Mouse (Mus musculus): ENCODE data around the gene Riox2.
"Not testable (repeated sequence)": the region's sequence is repeated elsewhere in the genome, so short reads cannot be mapped to it uniquely, and the experiment has no call there.

Gene Riox2

GRCm38 (mm10) chr16:59471637-59472278, at the start of gene Riox2:
Riox2 (plus strand) TSS chr16:59471775.
- peak; percentile 56 for DNase-seq (ENCODE audit: low read depth, low spot score)

DNA sequence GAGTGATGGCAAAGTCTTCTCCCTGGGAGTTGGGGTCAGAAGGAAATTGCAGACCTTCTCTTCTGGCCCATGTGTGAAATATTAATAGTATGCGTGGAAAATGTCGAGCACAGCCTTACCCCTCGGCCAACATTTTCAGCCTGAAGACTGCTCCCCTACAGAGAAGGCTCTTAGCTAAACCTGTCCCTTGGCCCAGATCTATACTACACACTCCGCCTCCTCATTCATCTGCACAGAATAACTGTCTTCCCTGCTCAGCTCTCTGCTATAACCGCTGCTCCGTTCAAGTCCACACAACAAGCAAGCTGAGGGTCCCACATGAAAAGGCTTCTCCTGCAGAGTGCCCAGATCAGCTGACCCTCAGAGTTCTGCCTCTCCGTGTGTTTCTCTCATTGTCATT, 43.6 kb upstream of the Riox2 start:
- DNase-seq (ENCODE audit: low read depth, low spot score), result no peak

DNA sequence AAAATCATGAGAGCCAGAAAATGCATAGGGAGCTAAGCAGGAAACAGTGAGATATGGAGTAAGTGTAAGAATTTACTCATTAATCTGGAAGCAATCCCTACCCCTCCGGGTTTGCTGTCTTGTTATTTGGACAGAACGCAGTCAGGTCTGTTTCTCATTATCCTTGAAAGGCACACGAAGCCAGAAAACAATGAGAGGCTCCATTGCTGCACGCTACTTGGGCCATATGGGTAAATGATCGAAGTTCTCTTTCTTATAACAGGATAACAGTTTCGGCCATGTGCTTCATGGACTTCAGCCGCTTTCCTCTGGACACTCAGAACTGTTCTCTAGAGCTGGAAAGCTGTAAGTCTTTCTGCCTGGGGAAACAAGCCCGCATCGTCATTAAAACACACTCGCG, 38.4 kb upstream of the Riox2 start:
- no peak for DNase-seq (ENCODE audit: low read depth, low spot score)

- no peak for DNase-seq (ENCODE audit: low read depth, low spot score)
Observed at GRCm38 (mm10) chr16:59444880-59445559, 26.6 kb upstream of the Riox2 start.

DNA sequence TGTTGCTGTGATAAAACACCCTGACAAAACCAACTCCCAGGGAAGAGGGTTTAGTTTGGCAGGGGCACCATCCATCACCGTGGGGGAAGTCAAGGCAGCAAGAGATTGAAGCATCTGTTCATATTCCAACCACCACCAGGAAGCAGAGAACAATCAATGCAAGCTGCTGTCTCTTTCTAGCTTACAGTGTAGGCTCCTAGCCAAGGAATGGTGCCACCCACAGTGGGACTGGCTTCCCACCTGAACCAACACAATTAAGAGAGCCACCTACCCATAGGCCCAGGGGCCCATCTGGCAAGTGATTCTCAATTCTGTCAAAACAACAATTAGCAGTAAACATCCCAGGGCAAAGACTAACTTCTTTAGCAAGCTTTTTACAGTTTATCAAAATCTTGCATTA, 23.4 kb upstream of the Riox2 start:
- no peak for DNase-seq (ENCODE audit: low read depth, low spot score)

DNA sequence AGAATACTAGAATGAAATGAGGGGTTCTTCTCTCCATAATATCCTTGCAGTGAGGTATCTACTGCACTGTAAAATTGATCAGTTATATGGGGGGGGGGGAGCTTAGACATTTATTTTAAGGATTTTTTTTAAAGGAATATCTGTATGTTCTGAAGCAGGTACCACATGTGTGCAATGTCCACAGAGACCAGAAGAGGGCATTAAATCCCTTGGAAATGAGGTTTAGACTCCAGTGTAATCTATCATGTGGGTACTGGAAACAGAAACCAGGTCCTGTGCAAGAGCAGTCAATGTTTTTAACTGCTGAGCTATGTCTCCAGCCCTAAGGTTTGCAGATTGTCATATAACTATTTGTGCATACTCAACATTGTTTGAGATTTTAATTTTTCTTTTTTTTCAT, 22.5 kb upstream of the Riox2 start:
- no peak for DNase-seq (ENCODE audit: low read depth, low spot score)

DNA sequence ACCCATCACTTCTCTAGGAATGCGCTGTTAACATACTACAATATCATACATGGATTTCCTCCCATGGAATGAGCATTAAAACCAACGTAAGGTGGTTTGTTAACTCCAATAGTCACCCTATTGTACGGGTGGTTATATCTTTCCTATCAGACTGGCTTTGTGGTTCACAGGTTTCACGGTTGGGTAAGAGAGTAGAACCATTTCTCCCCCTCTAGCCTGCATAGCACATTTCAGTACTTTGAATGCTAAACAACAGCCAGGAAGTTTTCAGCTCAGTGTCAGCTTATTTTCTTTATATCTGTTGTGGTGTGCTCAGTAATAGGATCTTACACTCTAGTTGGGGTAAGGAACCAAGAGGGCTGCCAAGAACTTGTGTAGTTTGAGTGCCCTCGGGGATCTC, 19.8 kb upstream of the Riox2 start:
- DNase-seq (ENCODE audit: low read depth, low spot score), result no peak

DNA sequence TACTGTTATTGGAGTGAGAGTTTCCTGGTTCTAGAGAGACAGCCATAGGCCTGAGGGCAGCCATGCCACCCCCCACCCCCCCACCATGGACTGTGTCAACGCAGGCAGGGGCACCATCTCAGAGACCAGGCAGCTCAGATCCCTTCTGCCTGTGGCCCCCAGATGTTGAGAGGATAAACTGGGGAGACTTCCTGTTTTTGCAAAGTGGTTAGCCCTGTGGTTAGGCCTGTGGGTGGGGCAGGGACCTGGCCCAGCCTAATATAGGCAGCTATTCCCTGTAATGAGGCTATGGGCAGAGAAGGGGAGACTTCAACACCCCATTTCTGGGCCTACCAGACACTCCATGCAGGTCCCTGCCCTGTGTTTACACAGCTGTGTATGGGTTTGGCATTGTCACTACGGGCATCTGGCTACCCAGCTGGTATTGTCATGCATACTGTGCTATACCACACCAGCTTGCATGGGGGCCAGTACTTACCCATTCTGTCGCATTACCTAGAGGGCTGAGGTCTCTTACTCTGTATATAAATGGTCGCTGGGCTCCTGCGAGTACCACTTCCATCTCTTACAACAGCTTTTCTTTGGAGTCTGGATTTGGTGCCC, 12.2 kb upstream of the Riox2 start:
- DNase-seq (ENCODE audit: low read depth, low spot score), result not testable (repeated sequence)

- no peak for DNase-seq (ENCODE audit: low read depth, low spot score)
Observed at GRCm38 (mm10) chr16:59463567-59463966, 8.0 kb upstream of the Riox2 start.

DNA sequence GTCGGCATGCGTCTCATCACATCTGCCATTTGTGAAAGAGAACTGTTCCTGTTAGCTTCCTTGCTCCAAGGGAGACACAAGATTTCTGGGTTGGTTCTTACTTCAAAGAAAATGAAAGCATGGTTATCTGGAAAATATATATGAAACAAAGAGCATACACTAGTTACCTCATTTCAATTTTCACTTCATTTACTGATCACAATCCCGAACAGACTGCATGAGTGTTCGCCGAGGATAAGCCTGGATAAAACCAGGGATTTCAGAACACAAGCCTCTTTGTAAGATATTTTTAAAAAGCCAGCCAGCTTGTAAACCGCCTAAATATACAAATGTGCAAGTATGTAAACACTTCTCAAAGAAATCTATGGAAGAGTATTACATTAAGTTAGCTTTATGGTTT, 7.6 kb upstream of the Riox2 start:
- no peak for DNase-seq (ENCODE audit: low read depth, low spot score)

GRCm38 (mm10) chr16:59469846-59470245, 1.7 kb upstream of the Riox2 start:
- DNase-seq (ENCODE audit: low read depth, low spot score), result no peak

GRCm38 (mm10) chr16:59472546-59472945, 971 bp downstream of the Riox2 start:
- DNase-seq (ENCODE audit: low read depth, low spot score), result no peak

- DNase-seq (ENCODE audit: low read depth, low spot score), result peak; percentile 24
Observed at GRCm38 (mm10) chr16:59474788-59475187, 3.2 kb downstream of the Riox2 start.

DNA sequence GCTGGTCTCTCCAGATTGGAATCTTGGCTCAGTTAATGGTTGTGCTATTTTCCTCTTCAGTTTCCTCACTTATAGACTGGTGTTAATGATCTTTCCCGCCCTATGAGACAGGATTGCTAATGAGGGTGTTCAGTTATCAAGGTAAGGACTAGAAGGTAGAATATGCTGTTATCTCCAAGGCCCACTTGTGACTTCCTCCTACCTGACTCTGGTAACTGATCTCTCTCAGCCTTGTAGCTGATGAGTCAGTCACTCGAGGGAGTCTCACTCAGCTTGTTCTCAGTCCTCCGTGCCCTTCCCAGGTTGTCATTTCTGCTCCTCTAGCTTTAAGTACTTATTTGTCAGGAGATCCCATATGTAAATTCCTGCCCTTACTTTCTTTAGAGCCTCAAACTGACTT, 6.4 kb downstream of the Riox2 start:
- no peak for DNase-seq (ENCODE audit: low read depth, low spot score)

GRCm38 (mm10) chr16:59487239-59487638, 15.7 kb downstream of the Riox2 start:
- no peak for DNase-seq (ENCODE audit: low read depth, low spot score)

- DNase-seq (ENCODE audit: low read depth, low spot score), result no peak
Observed at GRCm38 (mm10) chr16:59487975-59488548, 16.5 kb downstream of the Riox2 start.

- no peak for DNase-seq (ENCODE audit: low read depth, low spot score)
Observed at GRCm38 (mm10) chr16:59493199-59493598, 21.6 kb downstream of the Riox2 start.

DNA sequence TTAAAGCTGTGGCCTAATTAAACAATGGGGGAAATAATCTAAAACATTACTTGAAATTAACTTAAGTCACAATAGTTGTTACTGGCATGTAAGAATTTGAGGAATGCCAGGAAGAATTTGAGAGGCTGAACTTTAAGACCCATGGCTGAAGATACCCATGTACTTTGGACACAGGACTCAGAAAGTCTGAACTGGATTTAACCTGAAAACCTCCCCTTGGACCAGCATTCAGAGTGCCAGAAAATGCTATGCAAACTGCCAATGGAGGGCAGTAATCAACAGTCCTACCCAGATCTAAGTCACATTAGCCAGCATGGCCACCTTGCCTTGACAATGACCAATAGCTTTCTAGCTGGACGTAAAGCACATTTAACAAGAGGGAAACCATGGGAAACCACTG, 26.4 kb downstream of the Riox2 start:
- no peak for DNase-seq (ENCODE audit: low read depth, low spot score)

- DNase-seq (ENCODE audit: low read depth, low spot score), result no peak
Observed at GRCm38 (mm10) chr16:59499180-59499579, 27.6 kb downstream of the Riox2 start.

- DNase-seq (ENCODE audit: low read depth, low spot score), result no peak
Observed at GRCm38 (mm10) chr16:59509830-59510229, 38.3 kb downstream of the Riox2 start.

DNA sequence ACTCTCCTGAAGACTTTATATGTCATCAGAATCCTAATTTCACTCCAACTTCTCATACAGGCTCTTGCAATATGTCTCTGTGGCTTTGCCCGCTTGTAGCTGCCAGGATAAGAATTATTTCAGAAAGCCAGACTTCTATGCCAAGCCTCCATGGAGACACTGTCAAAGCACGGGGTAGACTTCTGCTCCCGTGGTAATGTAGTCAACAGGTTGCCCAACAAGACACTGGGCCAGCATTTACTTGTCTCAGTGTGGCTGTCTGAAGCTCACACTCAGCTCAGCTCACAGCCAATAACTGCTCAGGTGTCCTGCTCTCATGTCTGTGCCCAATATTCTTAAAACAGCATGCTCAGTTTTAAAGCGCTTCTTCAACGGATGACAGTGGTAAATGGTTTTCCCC, 43.6 kb downstream of the Riox2 start:
- DNase-seq (ENCODE audit: low read depth, low spot score), result no peak

DNA sequence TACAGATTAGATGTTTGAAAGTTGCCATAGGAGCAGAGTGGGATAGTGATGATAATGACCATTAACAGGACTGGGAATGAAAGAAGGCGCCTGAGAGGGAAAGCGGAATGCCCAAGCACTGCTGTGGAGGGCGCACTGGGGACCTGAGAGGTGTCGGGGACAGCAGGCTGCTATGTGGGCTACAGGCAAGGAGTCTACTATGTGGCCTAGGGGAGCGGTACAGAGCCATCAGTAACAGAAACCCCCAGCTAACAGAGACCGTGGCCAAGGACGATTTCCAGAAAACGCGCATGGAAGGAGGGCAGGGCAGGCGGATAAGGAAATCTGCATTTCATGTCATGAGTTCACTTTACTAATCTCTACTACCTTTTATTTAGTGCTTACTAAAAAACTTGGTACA, 45.4 kb downstream of the Riox2 start:
- no peak for DNase-seq (ENCODE audit: low read depth, low spot score)
